Mouse (Mus musculus): ENCODE data around the gene Eif4g3. TPM values are rescaled to one million over a fixed set of nuclear protein-coding genes. Genes with fewer than 3 reads are reported as not detected.

Gene Eif4g3
- total and polyA plus RNA-seq, 3 experiments = 29.1 to 43.7 (median 39.7) TPM

DNA sequence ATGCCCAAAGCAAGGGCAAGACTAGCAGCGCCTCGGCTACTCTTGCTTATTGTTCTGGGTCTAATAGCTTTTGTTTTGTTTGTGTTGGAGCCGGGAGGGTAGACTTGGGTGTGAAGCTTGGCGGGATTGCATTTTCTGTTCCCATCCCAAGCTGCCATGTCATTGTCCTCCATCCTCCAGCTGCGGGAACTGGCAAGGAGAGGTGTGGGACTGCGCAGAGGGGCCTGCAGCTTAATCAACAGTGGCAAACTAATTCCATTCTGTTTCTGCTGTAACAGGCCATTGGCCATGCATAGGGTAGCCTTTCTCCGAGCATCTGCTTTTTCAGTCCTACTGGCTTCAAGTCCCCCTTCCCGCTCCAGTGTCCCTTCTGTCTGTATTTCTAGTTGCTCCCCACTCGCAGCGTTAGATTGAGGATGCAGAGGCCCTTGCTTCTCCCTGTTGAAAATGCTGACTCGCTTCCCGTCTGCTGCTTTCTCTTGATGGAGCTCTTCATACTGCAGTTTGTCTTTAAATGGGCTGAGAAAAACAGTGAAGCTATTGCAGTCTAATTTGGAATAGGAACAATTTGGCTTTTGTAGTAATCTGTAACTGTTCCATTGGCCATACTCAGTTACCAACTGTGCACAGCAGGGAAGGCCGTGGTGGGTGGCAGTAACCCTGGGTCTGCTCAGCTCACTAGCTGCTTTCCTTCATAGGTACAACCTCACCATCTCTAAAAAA, 92.2 kb downstream of the Eif4g3 start:
- intact Hi-C loops (cut with DNase I) = no loop called here
- no peaks in the 10 kb centered on the region for H3K36me3 ChIP-seq (ENCODE audit: control insufficient read depth, insufficient read depth, low read length)
- H3K4me3 ChIP-seq = no peak overlapping the region
- no peak for TF ChIP-seq POLR2A (IDR thresholded peaks at IDR 0.05; ENCODE audit: insufficient read depth, low read depth, low read length)
- TF ChIP-seq CTCF (IDR thresholded peaks at IDR 0.05) = no peak
- no peak for TF ChIP-seq EP300 (IDR thresholded peaks at IDR 0.05; ENCODE audit: insufficient read depth, low read depth, low read length)
- no peaks in the 10 kb centered on the region for H3K4me1 ChIP-seq (ENCODE audit: control insufficient read depth, insufficient read depth, low read length)
- H3K27ac ChIP-seq = no peak overlapping the region
- H3K79me2 ChIP-seq (replicated peaks; ENCODE audit: control insufficient read depth, insufficient read depth, low read length) = no peaks in the 10 kb centered on the region
- H3K9ac ChIP-seq (ENCODE audit: low read depth, low read length) = no peak overlapping the region
- no peaks in the 10 kb centered on the region for H3K27me3 ChIP-seq (ENCODE audit: control insufficient read depth, insufficient read depth, low read length)
- 73% methylated on average over 13 of the region's 13 CpGs for WGBS
- peak; percentile 35 to 37 for DNase-seq

DNA sequence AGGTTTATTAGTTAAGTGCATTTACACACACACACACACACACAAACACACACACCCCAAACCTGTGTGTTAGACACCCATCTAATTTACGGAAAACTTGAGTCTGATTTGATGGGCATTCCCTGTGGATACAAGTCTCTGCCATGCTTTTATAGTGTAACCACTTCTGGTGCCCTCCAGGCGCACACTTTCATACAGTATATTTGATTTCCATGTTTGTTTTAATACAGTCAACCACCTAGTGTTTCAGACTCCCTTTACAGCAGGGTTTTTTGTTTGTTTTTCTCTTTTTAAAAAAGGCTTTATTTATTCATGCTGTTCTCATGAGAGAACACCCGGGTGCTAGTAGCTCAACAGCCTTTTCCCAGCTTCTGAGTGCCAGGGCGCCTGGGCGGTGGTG, 94.1 kb downstream of the Eif4g3 start:
- Histone ChIP-seq H3K4me1 (ENCODE audit: control insufficient read depth, insufficient read depth, low read length) (no peaks in the 10 kb centered on the region; the same call in 1 of the 2 replicates), H3K27ac (no peak overlapping the region), H3K27me3 (ENCODE audit: control insufficient read depth, insufficient read depth, low read length) (no peaks in the 10 kb centered on the region), H3K79me2 (replicated peaks; ENCODE audit: control insufficient read depth, insufficient read depth, low read length) (no peaks in the 10 kb centered on the region), H3K4me3 (no peak overlapping the region), H3K36me3 (ENCODE audit: control insufficient read depth, insufficient read depth, low read length) (no peaks in the 10 kb centered on the region), H3K9ac (ENCODE audit: low read depth, low read length) (no peak overlapping the region)
- intact Hi-C loops (cut with DNase I) = no loop called here
- DNase-seq = no peak
- WGBS = 95% methylated on average over 5 of the region's 5 CpGs
- TF ChIP-seq POLR2A (IDR thresholded peaks at IDR 0.05; ENCODE audit: insufficient read depth, low read depth, low read length) = no peak
- TF ChIP-seq EP300 (IDR thresholded peaks at IDR 0.05; ENCODE audit: insufficient read depth, low read depth, low read length) = no peak
- no peak for TF ChIP-seq CTCF (IDR thresholded peaks at IDR 0.05)

DNA sequence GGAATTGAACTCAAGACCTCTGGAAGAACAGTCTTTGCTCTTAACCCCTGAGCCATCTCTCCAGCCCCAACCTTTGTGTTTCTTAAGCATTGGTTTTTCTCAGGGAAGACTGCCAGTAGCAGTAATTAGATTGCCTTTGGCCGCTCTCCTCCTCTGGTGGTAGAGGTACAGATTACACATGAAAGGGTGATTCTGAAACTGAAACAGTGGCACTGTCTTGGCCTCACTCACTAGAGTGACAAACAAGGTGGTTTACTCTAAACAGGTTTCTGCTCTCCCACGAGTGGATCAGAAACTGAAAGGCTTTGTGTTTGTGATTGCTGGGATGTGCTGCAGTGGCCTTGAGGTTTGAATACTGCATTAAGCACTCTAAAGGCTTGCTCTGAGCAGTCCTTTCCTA, 96.7 kb downstream of the Eif4g3 start:
- H3K79me2 ChIP-seq (replicated peaks; ENCODE audit: control insufficient read depth, insufficient read depth, low read length) = no peaks in the 10 kb centered on the region
- no peaks in the 10 kb centered on the region for H3K27me3 ChIP-seq (ENCODE audit: control insufficient read depth, insufficient read depth, low read length)
- no peak overlapping the region for H3K27ac ChIP-seq
- H3K4me3 ChIP-seq = no peak overlapping the region
- no peak overlapping the region for H3K9ac ChIP-seq (ENCODE audit: low read depth, low read length)
- H3K36me3 ChIP-seq (ENCODE audit: control insufficient read depth, insufficient read depth, low read length) = no peaks in the 10 kb centered on the region
- TF ChIP-seq CTCF (IDR thresholded peaks at IDR 0.05) (0 out of 2 replicates have a peak, but pooled peaks have one; percentile 8), EP300 (IDR thresholded peaks at IDR 0.05; ENCODE audit: insufficient read depth, low read depth, low read length) (no peak)
- intact Hi-C loops (cut with DNase I) = no loop called here
- DNase-seq = no peak
- 78% methylated on average over 2 of the region's 2 CpGs for WGBS
- no peaks in the 10 kb centered on the region; the same call in 1 of the 2 replicates for H3K4me1 ChIP-seq (ENCODE audit: control insufficient read depth, insufficient read depth, low read length)

DNA sequence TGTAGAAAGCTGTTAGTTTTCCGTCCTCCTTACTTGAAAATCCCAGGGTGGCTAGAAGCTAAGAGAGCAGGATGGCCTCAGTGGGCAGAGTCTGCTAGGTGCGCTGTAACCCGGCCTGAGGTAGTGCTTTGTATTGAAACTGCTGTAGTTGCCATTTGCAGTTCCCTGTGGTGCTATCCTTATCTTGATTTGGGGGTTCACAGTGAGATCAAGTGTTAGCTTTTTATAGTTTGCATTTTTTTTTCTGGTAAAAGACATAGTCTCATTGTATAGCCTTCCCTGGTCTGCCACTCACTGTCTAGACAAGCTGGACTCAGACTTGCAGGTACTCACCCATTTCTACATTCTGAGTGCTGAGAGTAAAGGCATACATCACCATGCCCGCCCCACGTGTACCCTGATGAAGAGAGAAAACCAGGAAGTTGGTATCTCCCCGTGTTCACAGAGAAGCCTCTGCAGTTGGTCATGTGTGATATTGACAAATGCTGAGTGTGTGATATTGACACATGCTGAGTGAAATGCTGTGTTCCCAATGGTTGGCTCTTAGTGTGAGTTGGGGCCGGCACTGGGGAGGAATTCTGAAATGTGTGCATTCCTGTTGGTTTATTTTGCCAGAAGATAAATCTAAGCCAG, 98.9 kb downstream of the Eif4g3 start:
- 79% methylated on average over 7 of the region's 7 CpGs for WGBS
- no peak for TF ChIP-seq EP300 (IDR thresholded peaks at IDR 0.05; ENCODE audit: insufficient read depth, low read depth, low read length)
- TF ChIP-seq POLR2A (IDR thresholded peaks at IDR 0.05; ENCODE audit: insufficient read depth, low read depth, low read length) = no peak
- no peak for TF ChIP-seq CTCF (IDR thresholded peaks at IDR 0.05)
- H3K4me1 ChIP-seq (ENCODE audit: control insufficient read depth, insufficient read depth, low read length) = no peaks in the 10 kb centered on the region; the same call in 1 of the 2 replicates
- intact Hi-C loops (cut with DNase I) = no loop called here
- H3K27me3 ChIP-seq (ENCODE audit: control insufficient read depth, insufficient read depth, low read length) = no peaks in the 10 kb centered on the region
- H3K9ac ChIP-seq (ENCODE audit: low read depth, low read length) = no peak overlapping the region
- H3K27ac ChIP-seq = no peak overlapping the region
- no peaks in the 10 kb centered on the region for H3K36me3 ChIP-seq (ENCODE audit: control insufficient read depth, insufficient read depth, low read length)
- DNase-seq = no peak
- no peak overlapping the region for H3K4me3 ChIP-seq
- H3K79me2 ChIP-seq (replicated peaks; ENCODE audit: control insufficient read depth, insufficient read depth, low read length) = no peaks in the 10 kb centered on the region

DNA sequence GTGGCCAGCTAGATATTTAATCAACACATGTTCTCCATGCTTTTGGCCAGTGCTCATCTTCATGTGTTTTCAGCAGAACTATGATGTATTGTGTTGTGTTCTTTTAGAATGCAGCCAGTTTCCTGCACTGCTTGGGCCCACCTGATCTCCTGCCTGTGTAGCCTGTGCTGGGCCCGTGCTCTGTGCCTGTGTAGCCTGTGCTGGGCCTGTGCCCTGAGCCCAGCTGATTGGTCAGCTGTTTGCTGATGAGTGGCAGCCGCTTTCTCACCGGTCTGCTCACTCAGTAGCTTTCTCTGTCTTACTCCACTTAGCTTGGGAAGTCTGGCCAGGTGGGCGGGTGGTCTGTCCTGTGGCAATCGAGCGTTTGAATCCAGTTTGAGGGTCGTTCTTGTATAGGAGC, 107.6 kb downstream of the Eif4g3 start:
- Histone ChIP-seq H3K79me2 (replicated peaks; ENCODE audit: control insufficient read depth, insufficient read depth, low read length) (no peaks in the 10 kb centered on the region), H3K27me3 (ENCODE audit: control insufficient read depth, insufficient read depth, low read length) (no peaks in the 10 kb centered on the region), H3K27ac (no peak overlapping the region), H3K4me3 (no peak overlapping the region), H3K9ac (ENCODE audit: low read depth, low read length) (no peak overlapping the region), H3K4me1 (ENCODE audit: control insufficient read depth, insufficient read depth, low read length) (no peaks in the 10 kb centered on the region), H3K36me3 (ENCODE audit: control insufficient read depth, insufficient read depth, low read length) (no peaks in the 10 kb centered on the region)
- intact Hi-C loops (cut with DNase I) = loop anchor here (10.0 kb wide), 1 partner anchor 106 kb away; the partner anchor contains the start of gene Eif4g3
- no peak for DNase-seq
- TF ChIP-seq CTCF (IDR thresholded peaks at IDR 0.05) (no peak), POLR2A (IDR thresholded peaks at IDR 0.05; ENCODE audit: insufficient read depth, low read depth, low read length) (no peak), EP300 (IDR thresholded peaks at IDR 0.05; ENCODE audit: insufficient read depth, low read depth, low read length) (no peak)
- 83% methylated on average over 7 of the region's 7 CpGs for WGBS

GRCm38 (mm10) chr4:138101795-138102194, 109.0 kb downstream of the Eif4g3 start:
- Histone ChIP-seq H3K79me2 (replicated peaks; ENCODE audit: control insufficient read depth, insufficient read depth, low read length) (no peaks in the 10 kb centered on the region), H3K4me3 (no peak overlapping the region), H3K27me3 (ENCODE audit: control insufficient read depth, insufficient read depth, low read length) (no peaks in the 10 kb centered on the region), H3K36me3 (ENCODE audit: control insufficient read depth, insufficient read depth, low read length) (no peaks in the 10 kb centered on the region), H3K9ac (ENCODE audit: low read depth, low read length) (no peak overlapping the region), H3K27ac (no peak overlapping the region), H3K4me1 (ENCODE audit: control insufficient read depth, insufficient read depth, low read length) (no peaks in the 10 kb centered on the region)
- 90% methylated on average over 10 of the region's 10 CpGs for WGBS
- DNase-seq = no peak
- TF ChIP-seq CTCF (IDR thresholded peaks at IDR 0.05) = no peak
- TF ChIP-seq EP300 (IDR thresholded peaks at IDR 0.05; ENCODE audit: insufficient read depth, low read depth, low read length) = no peak
- no peak for TF ChIP-seq POLR2A (IDR thresholded peaks at IDR 0.05; ENCODE audit: insufficient read depth, low read depth, low read length)
- intact Hi-C loops (cut with DNase I) = loop anchor here (10.0 kb wide), 1 partner anchor 107 kb away; the partner anchor contains the start of gene Eif4g3
